Mouse (Mus musculus) urinary bladder, postnatal 25 days (tissue): ENCODE data around the gene Adam1b.

Experiments used
- DNase-seq: peaks from one replicate; pipeline ENCODE4 v3.0.0; 2022; ENCODE audit warnings: low spot score

The Adam1b gene

DNA sequence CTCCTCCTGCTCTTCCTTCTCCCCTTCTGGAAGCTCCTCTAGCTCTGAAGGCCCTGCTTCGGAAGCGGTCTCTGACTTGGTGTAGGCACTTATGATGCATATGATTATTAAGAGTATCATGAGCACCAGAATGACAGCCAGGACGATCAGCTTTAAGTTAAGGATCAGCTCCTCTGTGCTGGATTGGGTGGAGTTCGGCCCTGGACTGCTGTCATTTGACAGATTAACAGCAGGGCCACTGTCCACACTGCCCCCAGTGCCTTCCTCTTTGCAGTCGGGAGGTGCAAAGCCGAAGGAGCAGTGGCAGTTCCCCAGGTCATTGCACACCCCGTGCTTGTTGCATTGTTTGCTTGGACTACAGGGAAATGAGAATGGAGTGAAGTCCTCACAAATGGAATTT lies 2.5 kb downstream of the Adam1b start:
- DNase-seq = no peak

DNA sequence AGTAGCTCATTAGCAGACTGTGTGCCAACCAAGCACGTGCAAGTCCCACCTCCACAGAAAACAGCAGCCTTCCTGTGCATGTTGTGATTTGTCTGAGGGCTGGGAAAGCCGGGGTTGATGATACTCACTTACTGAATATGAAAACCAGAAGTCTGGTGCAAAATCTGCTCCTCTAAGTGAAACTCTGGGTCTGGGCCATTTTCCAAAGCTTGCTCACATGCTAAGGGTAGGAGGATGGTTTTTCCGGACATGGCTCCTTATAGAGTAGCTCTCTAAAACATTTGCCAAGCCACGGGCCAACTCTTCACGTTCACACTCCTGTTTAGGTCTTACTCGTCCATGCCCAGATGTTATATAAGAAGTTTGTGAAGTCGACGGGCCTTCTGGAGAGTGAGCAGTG lies 9.9 kb downstream of the Adam1b start:
- DNase-seq = no peak

DNA sequence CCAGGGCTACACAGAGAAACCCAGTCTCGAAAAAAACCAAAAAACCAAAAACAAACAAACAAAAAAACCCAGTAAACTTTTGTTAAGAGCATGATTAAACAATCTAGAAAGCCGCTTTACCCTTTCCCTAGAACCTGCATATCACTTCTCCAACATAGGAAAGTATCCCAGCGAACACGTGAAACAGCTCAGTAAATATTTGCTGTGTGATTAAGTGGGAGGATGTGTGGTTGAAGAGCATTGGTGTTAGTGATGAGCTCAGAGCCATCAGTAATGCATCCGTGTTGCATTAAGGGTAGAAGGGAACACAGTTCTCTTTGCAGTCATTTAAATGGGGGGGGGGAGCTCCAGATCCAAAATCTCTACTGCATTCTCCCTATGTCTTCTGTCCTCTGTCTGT lies 18.4 kb downstream of the Adam1b start:
- no peak for DNase-seq

DNA sequence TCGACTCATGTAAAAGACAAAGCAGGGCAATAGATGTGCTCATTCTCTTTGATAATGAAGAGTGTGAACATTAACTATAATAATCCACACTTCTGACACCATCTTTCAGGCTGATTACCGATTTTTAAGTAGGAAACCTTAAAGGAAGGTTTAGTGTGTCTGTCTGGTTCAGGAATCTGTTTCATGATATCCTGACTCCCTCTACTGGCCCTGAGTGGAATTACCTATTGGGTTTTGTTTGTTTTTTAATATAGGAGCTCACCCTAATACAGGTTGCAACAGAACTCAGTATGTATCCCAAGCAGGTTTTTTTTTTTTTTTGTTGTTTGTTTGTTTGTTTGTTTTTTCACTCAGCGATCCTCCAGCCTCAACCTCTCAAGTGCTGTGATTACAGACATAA lies 25.6 kb downstream of the Adam1b start:
- peak; percentile 19 for DNase-seq

DNA sequence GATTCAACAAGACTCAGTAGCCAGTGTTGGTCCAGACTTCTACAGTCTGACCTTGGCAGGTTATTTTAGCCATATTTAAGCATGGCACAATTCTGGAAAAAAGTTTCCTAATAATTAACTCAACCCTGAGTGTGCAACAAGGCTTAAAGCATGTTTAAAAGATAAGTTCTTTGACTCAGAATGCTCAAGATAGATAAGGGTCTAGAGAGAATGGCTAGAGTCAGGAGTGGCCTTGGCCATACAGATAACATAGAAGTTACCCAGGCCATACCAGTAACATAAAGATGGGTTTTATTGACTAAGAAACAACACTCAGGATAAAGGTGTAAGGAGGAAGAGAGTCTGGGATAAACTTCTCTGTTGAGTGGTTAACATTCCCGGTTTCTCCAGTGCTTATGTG lies 27.2 kb downstream of the Adam1b start:
- DNase-seq = no peak

DNA sequence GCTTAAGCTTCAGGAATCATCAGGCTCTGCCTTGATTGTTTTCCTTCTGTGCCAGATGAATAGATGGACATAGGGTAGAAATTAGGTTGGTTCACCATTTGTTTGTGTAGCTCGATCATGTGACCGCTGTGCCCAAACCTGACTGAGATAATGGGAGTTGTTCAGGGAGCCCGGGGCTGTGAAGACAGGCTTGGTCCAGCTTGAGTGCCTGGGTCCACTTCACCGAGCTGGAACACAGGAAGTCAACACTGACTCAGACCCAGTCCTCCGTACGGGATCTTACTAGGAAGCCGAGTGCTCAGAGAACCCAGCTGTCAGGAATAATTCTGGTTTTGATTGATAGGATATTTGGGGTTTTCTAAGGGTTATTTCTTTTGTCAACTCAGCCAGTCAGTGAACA lies 28.6 kb downstream of the Adam1b start:
- DNase-seq = no peak

DNA sequence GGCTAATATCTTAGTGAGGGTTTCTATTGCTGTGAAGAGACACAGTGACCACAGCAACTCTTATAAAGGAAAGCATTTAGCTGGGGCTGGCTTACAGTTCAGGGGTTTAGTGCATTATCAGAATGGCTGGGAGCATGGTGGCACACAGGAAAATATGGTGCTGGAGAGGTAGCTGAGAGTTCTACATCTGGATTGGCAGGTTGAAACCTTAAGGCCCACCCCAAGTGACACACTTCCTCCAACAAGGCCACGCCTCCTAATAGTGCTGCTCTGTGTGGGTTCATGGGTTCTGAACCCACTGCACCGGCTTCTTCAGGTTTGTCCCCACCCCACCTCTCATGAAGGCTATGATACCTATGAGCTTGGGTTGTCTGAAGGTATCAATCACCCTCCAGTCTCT lies 30.8 kb downstream of the Adam1b start:
- DNase-seq = no peak

DNA sequence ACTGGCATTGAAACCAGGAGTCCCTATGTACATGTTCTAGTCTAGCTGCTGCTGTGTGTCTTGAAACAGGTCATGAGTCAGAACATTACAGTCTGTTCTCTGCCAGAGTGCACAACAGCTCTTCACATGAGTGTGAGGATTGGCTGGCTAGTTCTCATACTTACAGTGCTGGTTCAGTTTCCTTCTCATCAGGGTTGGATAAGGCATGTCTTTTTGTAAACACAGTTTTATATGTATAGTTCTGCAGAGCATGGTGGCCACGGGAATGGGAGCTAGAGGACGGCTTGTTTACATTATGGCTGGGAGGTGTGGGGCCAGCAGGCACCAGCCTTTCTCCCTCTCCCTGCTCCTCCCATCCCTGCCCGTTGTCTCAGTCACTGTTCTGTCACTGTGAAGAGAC lies 33.7 kb downstream of the Adam1b start:
- DNase-seq = no peak

DNA sequence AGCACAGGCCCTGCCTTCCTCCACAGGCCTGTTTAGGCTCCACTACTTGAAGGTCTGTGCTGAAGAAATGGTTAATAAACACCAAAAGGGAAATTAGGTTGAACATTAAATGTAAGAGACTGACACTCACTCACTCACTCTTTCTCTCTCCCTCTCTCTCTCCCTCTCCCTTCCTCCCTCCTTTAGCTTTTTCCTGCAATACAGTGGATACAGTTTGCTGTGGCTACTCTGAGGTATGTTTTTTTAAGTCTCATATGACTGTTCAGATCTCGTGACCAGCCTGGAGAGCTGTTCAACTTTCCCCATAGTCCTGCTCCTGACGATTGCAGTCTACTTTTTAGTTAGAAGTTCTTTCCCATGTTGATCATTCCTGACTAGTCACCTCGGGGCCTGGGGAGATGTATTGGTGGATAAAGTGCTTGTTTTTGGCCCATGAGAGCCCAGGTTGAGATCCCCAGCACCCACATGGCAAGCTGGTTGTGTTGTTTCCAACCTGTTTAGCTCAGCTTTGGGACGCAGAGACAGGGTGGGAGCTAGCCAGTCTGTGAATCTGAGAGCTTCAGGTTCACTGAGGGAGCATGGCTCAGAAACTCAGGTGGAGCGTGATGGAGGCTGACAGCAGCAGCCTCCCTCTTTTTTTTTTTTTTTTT lies 39.5 kb downstream of the Adam1b start:
- DNase-seq = no peak

DNA sequence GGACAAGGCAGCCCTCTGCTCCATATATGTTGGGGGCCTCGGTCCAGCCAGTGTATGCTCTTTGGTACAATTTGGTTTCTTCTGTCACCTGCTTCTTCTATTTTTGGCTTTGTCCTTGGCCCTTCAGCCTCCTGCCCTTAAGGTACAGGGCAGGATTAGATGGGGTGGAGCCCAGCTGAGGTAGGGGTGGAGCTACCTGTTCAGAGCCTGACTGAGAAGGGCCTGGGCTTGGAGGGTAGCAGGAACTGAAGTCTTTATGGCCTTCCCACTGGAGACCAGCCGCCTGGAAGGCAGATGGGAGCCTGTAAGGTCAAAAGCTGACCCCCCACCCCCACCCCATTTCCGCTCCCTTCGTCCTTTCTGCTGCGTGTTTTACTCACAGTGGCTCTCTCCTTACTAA lies 40.3 kb downstream of the Adam1b start:
- no peak for DNase-seq

DNA sequence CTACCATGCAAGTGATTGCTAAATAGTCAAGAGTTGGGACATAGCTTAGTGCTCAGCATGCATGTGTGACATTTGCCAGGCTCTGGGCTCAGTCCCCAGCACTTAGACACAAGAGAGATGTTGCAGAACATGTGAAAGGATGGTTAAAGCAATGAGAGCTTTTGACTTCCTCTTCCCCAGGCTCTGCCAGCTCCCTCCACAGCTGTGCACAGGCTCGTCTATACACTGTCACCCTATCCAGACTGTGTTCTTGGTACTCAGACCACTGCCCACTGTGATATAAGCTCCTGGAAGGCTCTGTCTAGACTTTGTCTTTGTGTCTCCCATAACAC lies 41.1 kb downstream of the Adam1b start:
- DNase-seq = no peak

DNA sequence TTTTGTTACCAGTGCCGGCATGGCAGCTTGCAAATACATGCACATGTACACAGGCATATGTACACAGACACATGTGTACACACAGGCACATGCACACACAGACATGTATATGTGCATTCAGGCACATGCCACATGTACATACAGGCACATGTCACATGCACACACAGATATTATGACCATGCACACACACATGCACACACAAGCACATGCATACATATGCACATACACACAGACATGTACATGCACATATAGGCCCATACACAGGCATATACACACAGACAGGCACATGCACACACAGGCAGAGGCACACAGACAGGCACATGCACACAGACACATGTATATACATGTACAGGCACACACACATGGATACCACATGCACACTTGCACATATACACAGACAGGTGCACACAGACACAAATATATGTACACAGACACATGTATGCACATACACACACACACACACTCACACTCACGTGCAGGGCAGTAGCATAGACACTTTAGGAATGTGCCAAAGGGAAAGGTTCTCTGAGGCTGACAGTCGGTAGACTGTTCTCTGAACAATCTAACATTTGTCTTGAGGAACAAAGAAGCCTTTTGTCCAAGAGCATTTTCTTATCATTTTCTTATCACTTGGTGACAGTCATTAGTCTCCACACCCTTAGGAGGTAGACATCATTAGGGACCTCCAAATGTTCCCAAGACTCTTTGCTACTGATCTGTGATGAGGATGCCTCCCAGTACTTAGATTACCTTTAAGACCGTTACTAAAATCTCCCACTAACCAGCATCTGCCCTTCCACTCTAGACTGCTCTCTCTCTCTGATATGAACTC lies 41.7 kb downstream of the Adam1b start:
- no peak for DNase-seq

DNA sequence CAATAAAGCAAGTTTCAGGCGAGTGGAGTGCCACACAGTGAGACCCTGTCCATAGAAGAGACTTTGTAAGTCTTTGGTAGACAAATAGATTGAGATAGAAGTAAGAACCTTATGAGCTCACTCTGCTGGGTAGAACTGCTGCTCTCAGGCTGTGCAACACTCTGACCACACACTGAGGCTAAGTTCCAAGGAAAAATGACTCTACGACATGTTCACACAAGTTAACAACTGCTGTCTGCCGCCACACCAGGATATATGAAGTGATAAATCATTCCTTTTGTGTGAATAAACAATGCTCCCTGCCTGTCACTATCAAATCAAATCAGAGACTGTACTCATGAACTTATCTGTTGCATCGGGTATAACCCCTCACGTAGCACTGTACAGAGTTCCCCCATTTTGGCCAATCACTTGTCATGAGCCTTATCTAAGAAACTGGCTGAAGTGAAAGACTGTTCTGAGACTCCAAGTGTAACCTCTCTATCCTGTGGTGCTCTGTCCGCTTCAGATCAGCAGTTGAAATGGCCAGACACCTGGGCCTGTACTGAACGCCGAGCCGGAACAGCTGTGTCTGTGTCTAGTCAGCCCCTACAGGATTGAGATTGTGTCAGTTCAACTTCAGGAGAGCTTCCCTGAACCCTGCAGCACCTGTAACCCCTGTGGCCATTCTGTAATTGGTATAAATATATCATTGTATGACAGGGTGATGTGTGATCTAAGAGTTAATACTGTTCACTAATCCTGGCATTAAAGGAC lies 47.5 kb downstream of the Adam1b start:
- no peak for DNase-seq

DNA sequence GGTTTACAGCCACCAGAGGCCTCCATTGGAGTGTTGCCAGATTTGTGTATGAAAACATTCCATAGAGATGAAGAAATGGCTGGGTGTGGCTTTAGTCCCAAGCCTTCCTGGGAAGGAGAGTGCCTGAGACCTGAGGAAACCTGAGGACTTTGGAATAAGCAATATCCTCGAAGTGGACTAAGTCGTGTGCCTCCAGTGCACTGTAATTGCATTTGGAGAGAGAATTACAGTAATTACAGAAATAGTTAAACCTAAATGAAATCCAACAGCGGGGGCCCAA lies 48.8 kb downstream of the Adam1b start:
- DNase-seq = no peak

DNA sequence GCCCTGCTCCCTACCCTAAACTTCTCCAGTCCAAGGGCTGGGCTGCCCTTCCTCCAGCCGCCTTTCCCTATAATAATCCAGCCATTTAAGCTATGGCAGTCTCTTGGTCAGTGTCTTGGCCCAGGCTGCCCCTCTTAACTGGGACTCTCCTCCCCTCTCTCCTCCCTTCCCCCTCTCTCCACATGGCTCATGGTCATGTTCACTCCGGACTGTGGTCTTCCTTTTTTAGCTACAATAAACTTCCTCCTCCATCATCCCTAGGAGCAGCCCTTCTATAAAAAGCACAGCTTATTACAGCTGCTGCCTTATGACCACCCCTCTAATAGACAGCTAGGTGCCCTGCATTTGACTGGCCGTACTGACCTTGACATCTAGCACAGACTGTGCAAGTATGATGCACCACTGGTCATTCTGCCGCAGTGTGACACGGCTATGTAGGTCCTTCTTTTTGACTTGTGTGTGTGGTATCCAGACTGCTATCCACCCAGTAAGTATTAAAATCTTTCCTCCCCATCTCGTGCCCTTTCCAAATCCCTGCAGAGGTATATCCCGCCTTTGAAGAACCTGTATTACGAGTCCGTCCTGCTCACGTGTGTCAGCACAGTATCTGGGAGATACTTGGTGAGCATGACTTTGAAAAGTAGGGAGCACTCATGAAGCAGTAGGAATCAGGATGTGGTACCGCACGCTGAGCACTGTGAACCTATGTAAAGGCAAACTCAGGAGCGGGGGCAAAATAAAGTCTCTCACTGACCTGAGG lies 49.3 kb downstream of the Adam1b start:
- peak; percentile 12 for DNase-seq

DNA sequence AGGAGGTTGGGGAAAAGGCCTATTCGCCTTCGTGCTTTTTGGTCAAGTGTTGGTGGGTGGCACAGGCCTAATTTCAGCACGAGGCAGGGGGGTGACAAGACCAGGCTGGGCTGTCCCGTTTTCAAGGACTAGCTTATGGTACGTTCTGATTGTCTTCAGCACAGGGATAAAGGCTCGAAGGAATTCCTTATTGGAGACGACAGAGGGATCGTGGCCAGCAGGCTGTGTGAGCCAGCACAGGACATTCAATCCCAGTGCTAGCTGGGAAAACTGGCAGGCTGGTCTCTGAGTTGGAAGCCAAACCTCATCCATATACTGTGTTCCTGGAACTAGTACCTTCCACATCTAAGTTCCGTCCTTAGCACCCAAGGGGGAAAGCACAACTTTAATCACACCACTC lies 50.3 kb downstream of the Adam1b start:
- no peak for DNase-seq

DNA sequence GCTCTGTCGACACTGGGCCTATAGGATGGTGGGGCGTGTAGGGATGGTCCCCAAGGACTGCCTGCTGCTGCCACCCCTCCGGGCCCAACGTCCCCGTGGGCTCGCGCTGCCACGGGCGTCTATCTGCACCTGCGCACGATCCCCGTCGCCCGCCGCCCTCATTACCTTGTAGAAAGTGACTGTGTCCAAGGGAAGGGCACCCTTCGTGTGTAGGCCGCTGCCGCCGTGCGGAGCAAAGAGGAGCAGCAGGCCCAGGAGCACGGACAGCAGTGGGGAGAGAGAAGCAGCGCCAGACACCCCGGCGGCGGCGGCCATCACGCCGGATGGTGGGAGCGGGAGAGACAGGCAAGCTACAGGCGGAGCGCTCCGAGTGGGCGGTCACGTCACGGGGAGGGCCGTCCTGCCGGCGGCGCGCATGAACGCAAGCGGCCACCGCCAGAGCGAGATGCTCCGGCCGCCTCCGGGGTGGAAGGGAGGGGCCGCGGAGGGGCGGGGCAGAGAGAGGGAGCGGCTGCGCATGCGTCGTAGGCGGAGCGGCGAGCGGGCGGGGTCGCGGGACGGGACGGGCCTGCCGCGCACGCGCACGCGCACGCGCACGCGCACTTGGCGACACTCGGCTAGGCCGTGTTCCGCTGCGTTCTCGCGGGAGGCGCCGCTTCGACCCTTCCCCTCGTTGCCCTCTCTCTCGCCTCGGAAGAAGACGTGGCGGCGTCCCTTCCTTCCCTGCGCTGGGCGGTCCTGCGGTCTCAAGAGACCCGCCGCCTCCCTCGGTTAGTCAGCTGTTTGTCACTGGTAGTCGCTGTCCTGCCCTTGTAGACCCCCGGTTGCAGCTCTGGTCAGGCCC lies 51.0 kb downstream of the Adam1b start, which contains the start of gene Erp29:
Gene Erp29, minus strand, starts transcription at position 481 of the 844 bp plus-strand sequence.
- DNase-seq = peak; percentile 99

DNA sequence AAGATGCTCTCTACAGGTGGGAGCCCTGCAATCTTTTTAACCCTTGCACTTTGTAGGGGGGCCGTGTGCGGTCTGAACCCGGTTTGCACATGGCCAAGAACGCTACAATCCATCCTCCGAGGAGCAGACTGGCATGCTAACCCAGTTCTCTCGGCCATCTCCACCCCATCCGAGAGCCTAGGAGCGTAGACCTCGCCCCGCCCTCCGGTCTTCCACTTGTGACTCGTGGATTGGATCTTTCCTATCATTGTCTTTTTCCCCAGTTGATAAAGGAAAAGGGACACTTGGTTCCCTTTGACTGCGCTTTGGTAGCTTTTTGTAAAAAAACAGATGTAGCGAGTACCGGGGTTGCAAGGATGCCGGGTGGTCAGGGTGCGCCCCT lies 51.6 kb downstream of the Adam1b start, which contains the start of gene Tmem116:
Gene Tmem116, plus strand, starts transcription at position 250 of the 382 bp plus-strand sequence.
- peak; percentile 25 for DNase-seq

DNA sequence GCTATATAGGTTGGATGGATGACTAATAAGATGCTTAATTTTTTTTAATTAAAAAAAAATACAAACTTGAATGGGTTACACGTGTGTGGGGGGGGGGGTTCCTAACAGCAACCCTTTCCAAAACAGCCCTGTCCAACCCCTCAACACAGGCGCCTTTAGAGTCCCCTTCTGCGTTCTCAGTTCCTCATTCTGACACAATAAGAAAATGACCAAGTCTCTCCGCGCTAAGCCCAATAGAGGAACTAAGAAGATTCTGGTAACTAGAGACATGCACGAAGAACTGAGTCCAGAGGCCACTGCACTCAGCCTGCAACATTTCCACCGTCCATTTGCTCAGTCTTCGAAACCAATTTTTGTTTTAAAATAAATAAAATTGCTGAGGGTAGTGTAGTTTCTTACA lies 52.0 kb downstream of the Adam1b start:
- DNase-seq = no peak

DNA sequence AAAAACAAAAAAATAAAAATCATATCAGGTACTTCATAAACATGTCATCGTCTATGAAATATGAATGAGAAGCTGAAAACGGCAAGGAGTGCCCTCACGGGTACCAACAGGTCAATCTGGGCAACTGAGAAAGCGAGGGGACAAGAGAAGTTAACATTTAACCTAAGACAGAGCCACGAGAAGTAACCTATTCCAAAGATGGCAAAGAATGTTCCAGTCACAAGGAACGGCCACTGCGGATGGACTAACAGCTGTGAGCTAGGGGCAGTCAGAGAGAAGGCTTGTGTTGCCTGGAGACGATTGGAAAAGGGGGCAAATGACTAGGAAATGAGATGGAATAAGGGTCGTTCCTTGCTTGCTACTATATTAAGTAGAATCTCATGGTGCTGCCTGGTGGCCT lies 52.8 kb downstream of the Adam1b start:
- no peak for DNase-seq
